Mouse (Mus musculus) neural tube, embryonic 15.5 days (tissue): Measurements from ENCODE around the gene Sycn. TPM values are rescaled to one million over a fixed set of nuclear protein-coding genes. Genes with fewer than 3 reads are reported as not detected.

Experiments
- ATAC-seq: fragments of 200-750 bp; cut with Nextera tagmentation; 2 replicates; pipeline ENCODE4 v1.8.0; 2017; ENCODE audit warnings: mild to moderate bottlenecking, moderate TSS enrichment, moderate library complexity; ENCODE audit not compliant: low FRiP score
- H3K27ac ChIP-seq: fragments of 300-500 bp; sonication (generic); replicated peaks from 2 replicates; pipeline ENCODE4 v1.5.1; 2015; ENCODE audit warnings: mild to moderate bottlenecking, inconsistent platforms
- H3K27me3 ChIP-seq: fragments of 300-500 bp; sonication (generic); replicated peaks from 2 replicates; pipeline ENCODE4 v1.6.1; 2015; ENCODE audit warnings: inconsistent platforms
- H3K36me3 ChIP-seq: fragments of 300-500 bp; sonication (generic); 2 replicates; pipeline ENCODE4 v1.6.1; 2015; ENCODE audit warnings: inconsistent platforms
- H3K4me1 ChIP-seq: fragments of 300-500 bp; sonication (generic); 2 replicates; pipeline ENCODE4 v1.6.1; 2015; ENCODE audit warnings: inconsistent platforms
- H3K4me2 ChIP-seq: fragments of 300-500 bp; sonication (generic); 2 replicates; pipeline ENCODE4 v1.6.1; 2015; ENCODE audit warnings: inconsistent platforms, mild to moderate bottlenecking, moderate library complexity
- H3K4me3 ChIP-seq: fragments of 300-500 bp; sonication (generic); replicated peaks from 2 replicates; pipeline ENCODE4 v1.5.1; 2015; ENCODE audit warnings: mild to moderate bottlenecking, inconsistent platforms
- H3K9ac ChIP-seq: fragments of 300-500 bp; sonication (generic); replicated peaks from 2 replicates; pipeline ENCODE4 v1.6.1; 2015; ENCODE audit warnings: mild to moderate bottlenecking, inconsistent platforms
- H3K9me3 ChIP-seq: fragments of 300-500 bp; sonication (generic); replicated peaks from 2 replicates; pipeline ENCODE4 v1.6.1; 2016; ENCODE audit warnings: inconsistent platforms
- WGBS: fragments of 180-500 bp; shearing (Covaris S2); methylation state at CpG from one replicate; pipeline ENCODE4 v1.1.7; 2015; ENCODE audit warnings: mixed read lengths; 5-methylcytosine and 5-hydroxymethylcytosine counted together
- polyA plus RNA-seq: library from polyadenylated mRNA; unstranded; fragments of >200 nt; fragmentation: Nextera tagmentation; extraction: Ambion mirVana; gene quantifications from 2 replicates; pipeline ENCODE4 v1.2.1, GENCODE M21; 2015

Gene Sycn
- polyA plus RNA-seq, 1 experiment from 2014 or later, result not detected

- no peak overlapping the region for H3K4me2 ChIP-seq
- H3K4me3 ChIP-seq, result no peak overlapping the region
- no peak overlapping the region for H3K9ac ChIP-seq
- 0 out of 2 replicates have a peak, but pooled peaks cover 4% of the 10 kb centered on the region for H3K4me1 ChIP-seq
- H3K9me3 ChIP-seq, result no peaks in the 10 kb centered on the region
- 93% methylated on average over 10 of the region's 10 CpGs for WGBS
- H3K27me3 ChIP-seq, result no peaks in the 10 kb centered on the region
- no peak for ATAC-seq
- H3K36me3 ChIP-seq, result peaks cover 38% of the 10 kb centered on the region
- H3K27ac ChIP-seq, result no peak overlapping the region
Observed at GRCm38 (mm10) chr7:28560856-28561255, 20.2 kb downstream of the Sycn start.

DNA sequence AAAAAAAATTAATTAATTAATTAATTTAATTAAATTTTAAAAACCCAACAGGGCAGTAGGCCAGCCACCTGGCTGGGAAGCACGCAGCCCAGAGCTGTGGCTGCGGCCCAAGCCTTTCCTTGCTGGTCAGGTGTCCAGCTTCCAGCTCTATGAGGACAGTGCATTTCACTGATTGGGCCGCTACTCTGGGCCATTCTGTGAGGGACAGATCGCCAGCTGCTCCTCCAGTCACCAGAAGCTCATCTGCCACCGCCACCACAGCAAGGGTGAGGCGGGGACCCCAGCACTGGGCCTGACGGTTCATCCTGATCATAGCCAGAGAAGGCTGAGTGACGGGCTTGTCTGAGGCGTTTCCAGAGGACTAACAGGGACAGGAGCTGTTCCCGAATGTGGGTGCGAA is 21.3 kb downstream of the Sycn start:
- Histone ChIP-seq H3K27ac (no peak overlapping the region), H3K27me3 (no peaks in the 10 kb centered on the region), H3K4me1 (0 out of 2 replicates have a peak, but pooled peaks cover 2% of the 10 kb centered on the region), H3K9me3 (no peaks in the 10 kb centered on the region), H3K4me3 (no peak overlapping the region), H3K36me3 (peaks cover 48% of the 10 kb centered on the region), H3K9ac (no peak overlapping the region), H3K4me2 (no peak overlapping the region)
- no peak for ATAC-seq
- 92% methylated on average over 11 of the region's 11 CpGs for WGBS

DNA sequence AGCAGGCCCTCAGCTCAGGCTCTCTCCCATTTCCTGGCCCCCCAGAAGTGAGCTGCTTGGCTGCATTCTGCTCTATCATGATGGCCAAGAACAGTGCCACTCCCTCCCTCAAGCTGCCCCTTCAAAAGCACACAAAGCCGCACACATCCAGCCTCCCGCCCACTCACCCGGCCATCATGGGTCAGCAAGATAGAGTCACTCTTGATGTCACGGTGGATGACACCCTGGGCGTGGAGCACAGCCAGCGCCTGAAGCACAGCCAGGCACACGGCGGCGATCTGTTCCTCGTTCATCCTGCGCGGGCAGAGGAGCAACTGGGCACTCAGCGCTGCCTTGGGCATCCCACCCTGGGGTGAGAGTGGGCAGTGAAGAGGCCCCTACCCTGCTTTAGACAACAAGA is 21.7 kb downstream of the Sycn start:
- Histone ChIP-seq H3K4me1 (0 out of 2 replicates have a peak, but pooled peaks cover 2% of the 10 kb centered on the region), H3K4me3 (no peak overlapping the region), H3K9me3 (no peaks in the 10 kb centered on the region), H3K36me3 (peaks cover 52% of the 10 kb centered on the region), H3K27me3 (no peaks in the 10 kb centered on the region), H3K9ac (no peak overlapping the region), H3K27ac (no peak overlapping the region), H3K4me2 (no peak overlapping the region)
- WGBS, result 95% methylated on average over 13 of the region's 13 CpGs
- no peak for ATAC-seq

- no peak overlapping the region for H3K4me2 ChIP-seq
- no peak overlapping the region for H3K9ac ChIP-seq
- no peak for ATAC-seq
- no peak overlapping the region for H3K27ac ChIP-seq
- H3K4me3 ChIP-seq, result no peak overlapping the region
- WGBS, result 97% methylated on average over 13 of the region's 13 CpGs
- H3K9me3 ChIP-seq, result no peaks in the 10 kb centered on the region
- H3K27me3 ChIP-seq, result no peaks in the 10 kb centered on the region
- peaks cover 57% of the 10 kb centered on the region for H3K36me3 ChIP-seq
- H3K4me1 ChIP-seq, result 0 out of 2 replicates have a peak, but pooled peaks cover 2% of the 10 kb centered on the region
Observed at GRCm38 (mm10) chr7:28562951-28563350, 22.3 kb downstream of the Sycn start.

GRCm38 (mm10) chr7:28565407-28565806 is 24.7 kb downstream of the Sycn start:
- 71% methylated on average over 5 of the region's 5 CpGs for WGBS
- H3K36me3 ChIP-seq, result peaks cover 50% of the 10 kb centered on the region
- H3K4me1 ChIP-seq, result peaks cover 7% of the 10 kb centered on the region
- no peak overlapping the region for H3K4me3 ChIP-seq
- H3K27ac ChIP-seq, result no peak overlapping the region
- no peak for ATAC-seq
- no peaks in the 10 kb centered on the region for H3K27me3 ChIP-seq
- H3K9me3 ChIP-seq, result no peaks in the 10 kb centered on the region
- no peak overlapping the region for H3K4me2 ChIP-seq
- no peak overlapping the region for H3K9ac ChIP-seq

DNA sequence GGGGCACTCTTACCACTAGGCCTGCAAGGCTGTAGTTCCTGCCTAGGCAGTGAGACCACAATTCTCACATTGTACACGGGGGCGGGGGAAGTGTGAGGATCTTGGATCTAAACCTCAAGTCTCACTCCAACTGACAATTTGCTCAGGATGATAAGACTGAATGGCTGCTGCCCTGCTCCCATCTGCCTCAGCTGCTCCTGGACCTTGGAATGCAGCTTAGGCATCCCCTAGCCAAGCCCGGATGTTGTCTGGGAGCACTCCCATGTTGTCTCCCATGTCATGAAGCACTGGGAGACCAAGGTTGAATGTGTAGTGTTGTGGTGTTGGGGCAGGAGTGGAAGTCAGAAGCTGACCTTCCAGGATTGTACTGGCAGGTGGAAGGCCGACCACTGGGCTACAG is 26.9 kb downstream of the Sycn start:
- Histone ChIP-seq H3K4me3 (no peak overlapping the region), H3K27ac (no peak overlapping the region), H3K4me1 (peaks cover 19% of the 10 kb centered on the region), H3K4me2 (no peak overlapping the region), H3K27me3 (no peaks in the 10 kb centered on the region), H3K36me3 (peaks cover 38% of the 10 kb centered on the region), H3K9me3 (no peaks in the 10 kb centered on the region), H3K9ac (no peak overlapping the region)
- 95% methylated on average over 4 of the region's 4 CpGs for WGBS
- ATAC-seq, result no peak

- no peak for ATAC-seq
Observed at GRCm38 (mm10) chr7:28568253-28568652, 27.6 kb downstream of the Sycn start.

DNA sequence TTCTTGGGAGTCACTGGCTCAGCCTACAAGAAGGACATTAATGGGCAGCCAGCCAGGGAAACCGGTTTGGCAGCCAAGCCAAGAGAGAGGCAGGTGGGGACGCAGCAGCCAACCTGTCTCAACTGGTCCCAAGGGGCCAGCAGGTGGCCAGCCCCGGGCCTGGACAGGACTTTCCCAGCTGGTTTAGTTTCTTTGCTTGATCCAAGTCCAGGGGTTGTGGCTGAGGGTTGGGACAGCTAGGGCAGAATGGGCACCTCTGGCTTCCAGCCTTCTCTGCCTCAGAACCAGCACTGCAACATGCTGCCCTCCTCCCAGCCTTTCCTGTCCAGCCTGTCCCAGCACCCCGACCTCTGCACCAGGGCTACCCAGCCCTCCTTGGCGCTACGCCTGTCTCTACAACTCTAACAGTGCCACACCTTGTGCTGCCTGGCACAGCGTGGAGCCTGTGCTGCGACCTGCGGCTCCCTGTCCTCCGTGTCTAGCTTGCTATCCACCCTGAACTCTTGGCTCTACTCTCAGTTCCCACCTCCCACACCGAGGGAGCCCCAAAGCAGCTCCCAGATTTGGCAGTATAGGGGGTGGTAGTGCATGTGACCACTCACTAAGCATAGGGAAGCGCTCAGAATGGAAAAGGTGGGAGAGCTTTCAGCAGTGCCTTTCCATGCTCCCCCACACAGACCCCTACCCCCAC is 29.8 kb downstream of the Sycn start:
- H3K4me3 ChIP-seq, result no peak overlapping the region
- no peak for ATAC-seq
- no peaks in the 10 kb centered on the region for H3K27me3 ChIP-seq
- 67% methylated on average over 12 of the region's 12 CpGs for WGBS
- peaks cover 22% of the 10 kb centered on the region for H3K36me3 ChIP-seq
- no peak overlapping the region for H3K4me2 ChIP-seq
- H3K27ac ChIP-seq, result no peak overlapping the region
- H3K4me1 ChIP-seq, result peaks cover 18% of the 10 kb centered on the region
- H3K9me3 ChIP-seq, result no peaks in the 10 kb centered on the region
- no peak overlapping the region for H3K9ac ChIP-seq

More at GRCm38 (mm10) chr7:28568253-28568652, 27.6 kb downstream of the Sycn start:
- Histone ChIP-seq H3K4me1 (peaks cover 19% of the 10 kb centered on the region), H3K27ac (no peak overlapping the region), H3K36me3 (peaks cover 36% of the 10 kb centered on the region), H3K9me3 (no peaks in the 10 kb centered on the region), H3K9ac (no peak overlapping the region), H3K27me3 (no peaks in the 10 kb centered on the region), H3K4me2 (no peak overlapping the region), H3K4me3 (no peak overlapping the region)

GRCm38 (mm10) chr7:28570982-28571682 is 30.4 kb downstream of the Sycn start:
- no peaks in the 10 kb centered on the region for H3K9me3 ChIP-seq
- ATAC-seq, result no peak
- peaks cover 19% of the 10 kb centered on the region for H3K36me3 ChIP-seq
- H3K4me2 ChIP-seq, result no peak overlapping the region
- H3K27me3 ChIP-seq, result no peaks in the 10 kb centered on the region
- H3K4me3 ChIP-seq, result no peak overlapping the region
- WGBS, result 47% methylated on average over 5 of the region's 5 CpGs
- peak overlapping the region; percentile 41; the same call in 1 of the 2 replicates for H3K27ac ChIP-seq
- no peak overlapping the region for H3K9ac ChIP-seq
- H3K4me1 ChIP-seq, result peaks cover 17% of the 10 kb centered on the region

DNA sequence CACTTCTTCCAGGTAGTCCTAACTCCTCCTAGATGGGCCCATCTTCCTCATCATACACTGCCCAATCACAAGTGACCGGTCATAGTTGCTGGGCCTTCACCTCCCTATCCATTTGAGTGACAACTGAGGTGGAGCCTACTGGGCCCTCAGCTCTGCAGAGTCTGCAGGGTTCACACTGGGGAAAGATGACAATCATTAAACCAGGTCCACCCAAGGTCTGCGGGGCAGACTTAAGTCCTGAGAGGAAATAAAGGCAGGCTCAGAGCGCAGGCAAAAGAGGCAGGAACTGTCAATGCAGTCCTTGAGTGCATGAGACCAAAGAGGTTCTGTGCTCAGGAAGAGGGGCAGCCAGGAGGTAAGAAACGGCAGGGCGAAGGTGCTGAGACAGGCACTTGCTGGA is 32.0 kb downstream of the Sycn start:
- Histone ChIP-seq H3K27ac (no peak overlapping the region), H3K4me2 (no peak overlapping the region), H3K9me3 (no peaks in the 10 kb centered on the region), H3K4me3 (no peak overlapping the region), H3K4me1 (peaks cover 30% of the 10 kb centered on the region), H3K9ac (no peak overlapping the region), H3K36me3 (peaks cover 5% of the 10 kb centered on the region; the same call in 1 of the 2 replicates), H3K27me3 (no peaks in the 10 kb centered on the region)
- WGBS, result 90% methylated on average over 5 of the region's 5 CpGs
- ATAC-seq, result no peak

DNA sequence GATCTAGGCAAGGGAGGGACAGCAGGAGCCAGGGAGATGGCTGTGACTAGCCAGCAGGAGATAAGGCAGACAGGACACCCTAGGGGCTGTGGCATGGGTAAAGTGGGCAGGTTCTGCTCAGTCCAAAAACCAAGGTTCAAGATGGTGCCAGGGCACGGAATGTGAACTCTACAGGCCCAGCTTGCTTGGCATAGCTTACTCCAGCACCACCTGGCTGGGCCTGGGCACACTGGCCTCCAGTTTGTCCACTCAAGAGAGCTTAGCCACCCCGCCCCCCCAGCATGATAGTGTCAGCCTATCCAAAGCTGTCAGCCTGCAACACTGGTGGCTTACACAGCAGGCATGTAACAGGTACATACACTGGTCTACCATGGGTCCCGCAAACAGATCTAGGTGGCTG is 32.6 kb downstream of the Sycn start:
- H3K4me3 ChIP-seq, result no peak overlapping the region
- H3K4me1 ChIP-seq, result peaks cover 33% of the 10 kb centered on the region
- H3K4me2 ChIP-seq, result no peak overlapping the region
- no peaks in the 10 kb centered on the region for H3K9me3 ChIP-seq
- no peak overlapping the region for H3K27ac ChIP-seq
- no peak overlapping the region for H3K9ac ChIP-seq
- 0 out of 2 replicates have a peak, but pooled peaks cover 3% of the 10 kb centered on the region for H3K36me3 ChIP-seq
- no peaks in the 10 kb centered on the region for H3K27me3 ChIP-seq
- no peak for ATAC-seq
- WGBS, result 95% methylated on average over 3 of the region's 3 CpGs

GRCm38 (mm10) chr7:28575597-28575996 is 34.9 kb downstream of the Sycn start:
- H3K4me2 ChIP-seq, result no peak overlapping the region
- no peak for ATAC-seq
- no peaks in the 10 kb centered on the region for H3K9me3 ChIP-seq
- H3K36me3 ChIP-seq, result no peaks in the 10 kb centered on the region
- no peaks in the 10 kb centered on the region for H3K27me3 ChIP-seq
- WGBS, result 96% methylated on average over 11 of the region's 11 CpGs
- peaks cover 35% of the 10 kb centered on the region for H3K4me1 ChIP-seq
- no peak overlapping the region for H3K27ac ChIP-seq
- H3K9ac ChIP-seq, result no peak overlapping the region
- no peak overlapping the region for H3K4me3 ChIP-seq
